Mouse (Mus musculus) forebrain, embryonic 15.5 days (tissue): Measurements from ENCODE around the gene Itm2b. TPM values are rescaled to one million over a fixed set of nuclear protein-coding genes. Genes with fewer than 3 reads are reported as not detected.

Experiments
- ATAC-seq: fragments of 200-750 bp; cut with Nextera tagmentation; replicated peaks from 2 replicates; pipeline ENCODE4 v1.8.0; 2017; ENCODE audit warnings: mild to moderate bottlenecking, moderate TSS enrichment, moderate library complexity
- H3K27ac ChIP-seq: fragments of 300-500 bp; sonication (generic); replicated peaks from 2 replicates; pipeline ENCODE4 v1.5.1; 2015; ENCODE audit warnings: mild to moderate bottlenecking, inconsistent platforms
- H3K27me3 ChIP-seq: fragments of 300-500 bp; sonication (generic); 2 replicates; pipeline ENCODE4 v1.6.1; 2015; ENCODE audit warnings: inconsistent platforms
- H3K36me3 ChIP-seq: fragments of 300-500 bp; sonication (generic); 2 replicates; pipeline ENCODE4 v1.6.1; 2015; ENCODE audit warnings: mild to moderate bottlenecking, inconsistent platforms
- H3K4me1 ChIP-seq: fragments of 300-500 bp; sonication (generic); 2 replicates; pipeline ENCODE4 v1.6.1; 2015; ENCODE audit warnings: inconsistent platforms
- H3K4me2 ChIP-seq: fragments of 300-500 bp; sonication (generic); replicated peaks from 2 replicates; pipeline ENCODE4 v1.6.1; 2015; ENCODE audit warnings: mild to moderate bottlenecking, inconsistent platforms
- H3K4me3 ChIP-seq: fragments of 300-500 bp; sonication (generic); 2 replicates; pipeline ENCODE4 v1.5.1; 2015; ENCODE audit warnings: mild to moderate bottlenecking, inconsistent platforms
- H3K9ac ChIP-seq: fragments of 300-500 bp; sonication (generic); replicated peaks from 2 replicates; pipeline ENCODE4 v1.6.1; 2015; ENCODE audit warnings: mild to moderate bottlenecking, inconsistent platforms
- H3K9me3 ChIP-seq: fragments of 300-500 bp; sonication (generic); 2 replicates; pipeline ENCODE4 v1.6.1; 2016; ENCODE audit warnings: inconsistent platforms
- WGBS: fragments of 180-500 bp; shearing (Covaris S2); methylation state at CpG from one replicate; pipeline ENCODE4 v1.1.7; 2015; ENCODE audit warnings: mixed read lengths; 5-methylcytosine and 5-hydroxymethylcytosine counted together
- polyA plus RNA-seq: library from polyadenylated mRNA; unstranded; fragments of >200 nt; fragmentation: Nextera tagmentation; extraction: Ambion mirVana; gene quantifications from 2 replicates; pipeline ENCODE4 v1.2.1, GENCODE M21; 2015

Gene Itm2b
- polyA plus RNA-seq, 1 experiment from 2014 or later = 665 TPM

GRCm38 (mm10) chr14:73390196-73390595 is 5.1 kb upstream of the Itm2b start:
- no peaks in the 10 kb centered on the region for H3K27me3 ChIP-seq
- 93% methylated on average over 2 of the region's 2 CpGs for WGBS
- no peak for ATAC-seq
- no peaks in the 10 kb centered on the region for H3K9me3 ChIP-seq
- H3K27ac ChIP-seq = no peak overlapping the region
- peaks cover 15% of the 10 kb centered on the region for H3K4me1 ChIP-seq
- H3K4me3 ChIP-seq = no peak overlapping the region
- H3K9ac ChIP-seq = no peak overlapping the region
- no peak overlapping the region for H3K4me2 ChIP-seq
- H3K36me3 ChIP-seq = no peaks in the 10 kb centered on the region

- Histone ChIP-seq H3K4me3 (no peak overlapping the region), H3K9ac (no peak overlapping the region), H3K27me3 (no peaks in the 10 kb centered on the region), H3K4me2 (no peak overlapping the region), H3K4me1 (peaks cover 17% of the 10 kb centered on the region), H3K27ac (no peak overlapping the region), H3K36me3 (no peaks in the 10 kb centered on the region), H3K9me3 (no peaks in the 10 kb centered on the region)
- WGBS = 20% methylated on average over 7 of the region's 7 CpGs
- ATAC-seq = no peak
Measured at GRCm38 (mm10) chr14:73389059-73389458, 4.0 kb upstream of the Itm2b start.

GRCm38 (mm10) chr14:73388546-73388945 is 3.5 kb upstream of the Itm2b start:
- peaks cover 22% of the 10 kb centered on the region for H3K4me1 ChIP-seq
- H3K36me3 ChIP-seq = no peaks in the 10 kb centered on the region
- H3K27ac ChIP-seq = no peak overlapping the region; the same call in 1 of the 2 replicates
- WGBS = 37% methylated on average over 7 of the region's 7 CpGs
- no peak overlapping the region for H3K4me3 ChIP-seq
- H3K9me3 ChIP-seq = no peaks in the 10 kb centered on the region
- no peak for ATAC-seq
- no peak overlapping the region for H3K9ac ChIP-seq
- no peak overlapping the region for H3K4me2 ChIP-seq
- no peaks in the 10 kb centered on the region for H3K27me3 ChIP-seq

- Histone ChIP-seq H3K4me3 (no peak overlapping the region), H3K27me3 (no peaks in the 10 kb centered on the region), H3K9me3 (no peaks in the 10 kb centered on the region), H3K4me1 (peaks cover 42% of the 10 kb centered on the region), H3K4me2 (no peak overlapping the region), H3K9ac (no peak overlapping the region), H3K36me3 (no peaks in the 10 kb centered on the region), H3K27ac (no peak overlapping the region)
- 89% methylated on average over 5 of the region's 5 CpGs for WGBS
- ATAC-seq = no peak
Measured at GRCm38 (mm10) chr14:73386493-73386892, 1.4 kb upstream of the Itm2b start.

GRCm38 (mm10) chr14:73385720-73386374 is 758 bp upstream of the Itm2b start:
- H3K4me2 ChIP-seq = peak overlapping the region; percentile 59; the same call in 1 of the 2 replicates
- peak overlapping the region; percentile 99 for H3K4me3 ChIP-seq
- no peak overlapping the region for H3K9ac ChIP-seq
- H3K9me3 ChIP-seq = no peaks in the 10 kb centered on the region
- peaks cover 48% of the 10 kb centered on the region for H3K4me1 ChIP-seq
- peak; percentile 21; the same call in 1 of the 2 replicates for ATAC-seq
- no peaks in the 10 kb centered on the region for H3K27me3 ChIP-seq
- WGBS = 78% methylated on average over 2 of the region's 2 CpGs
- no peaks in the 10 kb centered on the region for H3K36me3 ChIP-seq
- H3K27ac ChIP-seq = peak overlapping the region; percentile 96; the same call in 1 of the 2 replicates

- ATAC-seq = peak; percentile 0; the same call in 1 of the 2 replicates
- Histone ChIP-seq H3K27ac (peak overlapping the region; percentile 96), H3K9ac (peak overlapping the region; percentile 100), H3K4me1 (peaks cover 48% of the 10 kb centered on the region), H3K36me3 (no peaks in the 10 kb centered on the region; the same call in 1 of the 2 replicates), H3K4me2 (peak overlapping the region; percentile 59), H3K9me3 (no peaks in the 10 kb centered on the region), H3K4me3 (peak overlapping the region; percentile 99), H3K27me3 (no peaks in the 10 kb centered on the region)
- WGBS = 2% methylated on average over 13 of the region's 13 CpGs
Measured at GRCm38 (mm10) chr14:73384546-73384912, 560 bp downstream of the Itm2b start.

- H3K9ac ChIP-seq = peak overlapping the region; percentile 100
- H3K9me3 ChIP-seq = no peaks in the 10 kb centered on the region
- WGBS = 33% methylated on average over 2 of the region's 2 CpGs
Measured at GRCm38 (mm10) chr14:73383746-73384145, 1.3 kb downstream of the Itm2b start.

GRCm38 (mm10) chr14:73382699-73383098 is 2.4 kb downstream of the Itm2b start:
- WGBS = 37% methylated on average over 9 of the region's 9 CpGs
- H3K27ac ChIP-seq = peak overlapping the region; percentile 43
- no peak for ATAC-seq

More at GRCm38 (mm10) chr14:73383746-73384145, 1.3 kb downstream of the Itm2b start:
- Histone ChIP-seq H3K27ac (0 out of 2 replicates have a peak overlapping the region, but pooled peaks have one; percentile 43), H3K4me3 (peak overlapping the region; percentile 99), H3K36me3 (peaks cover 2% of the 10 kb centered on the region; the same call in 1 of the 2 replicates), H3K27me3 (no peaks in the 10 kb centered on the region), H3K4me2 (peak overlapping the region; percentile 59), H3K4me1 (peaks cover 43% of the 10 kb centered on the region)
- ATAC-seq = no peak

GRCm38 (mm10) chr14:73381559-73381958 is 3.5 kb downstream of the Itm2b start:
- peaks cover 43% of the 10 kb centered on the region for H3K4me1 ChIP-seq
- H3K27me3 ChIP-seq = no peaks in the 10 kb centered on the region
- H3K27ac ChIP-seq = no peak overlapping the region
- no peak for ATAC-seq
- H3K9me3 ChIP-seq = no peaks in the 10 kb centered on the region
- H3K36me3 ChIP-seq = peaks cover 2% of the 10 kb centered on the region; the same call in 1 of the 2 replicates
- 66% methylated on average over 4 of the region's 4 CpGs for WGBS
- H3K4me2 ChIP-seq = peak overlapping the region; percentile 59; the same call in 1 of the 2 replicates
- peak overlapping the region; percentile 99; the same call in 1 of the 2 replicates for H3K4me3 ChIP-seq
- H3K9ac ChIP-seq = no peak overlapping the region

More at GRCm38 (mm10) chr14:73382699-73383098, 2.4 kb downstream of the Itm2b start:
- Histone ChIP-seq H3K4me3 (peak overlapping the region; percentile 99), H3K4me2 (peak overlapping the region; percentile 59), H3K27me3 (no peaks in the 10 kb centered on the region), H3K9me3 (no peaks in the 10 kb centered on the region), H3K36me3 (peaks cover 2% of the 10 kb centered on the region; the same call in 1 of the 2 replicates), H3K9ac (peak overlapping the region; percentile 100), H3K4me1 (peaks cover 43% of the 10 kb centered on the region)

- Histone ChIP-seq H3K27ac (no peak overlapping the region), H3K4me1 (peaks cover 30% of the 10 kb centered on the region), H3K4me2 (no peak overlapping the region), H3K9ac (no peak overlapping the region), H3K36me3 (peaks cover 2% of the 10 kb centered on the region; the same call in 1 of the 2 replicates), H3K27me3 (no peaks in the 10 kb centered on the region), H3K4me3 (no peak overlapping the region), H3K9me3 (no peaks in the 10 kb centered on the region)
- no peak for ATAC-seq
- 80% methylated on average over 6 of the region's 6 CpGs for WGBS
Measured at GRCm38 (mm10) chr14:73377804-73378203, 7.3 kb downstream of the Itm2b start.

GRCm38 (mm10) chr14:73376920-73377319 is 8.2 kb downstream of the Itm2b start:
- no peak for ATAC-seq
- H3K4me1 ChIP-seq = peaks cover 25% of the 10 kb centered on the region
- no peaks in the 10 kb centered on the region for H3K27me3 ChIP-seq
- H3K36me3 ChIP-seq = peaks cover 2% of the 10 kb centered on the region; the same call in 1 of the 2 replicates
- H3K9me3 ChIP-seq = no peaks in the 10 kb centered on the region
- no peak overlapping the region for H3K27ac ChIP-seq
- H3K4me3 ChIP-seq = no peak overlapping the region
- no peak overlapping the region for H3K4me2 ChIP-seq
- 87% methylated on average over 6 of the region's 6 CpGs for WGBS
- H3K9ac ChIP-seq = no peak overlapping the region

- peaks cover 15% of the 10 kb centered on the region for H3K4me1 ChIP-seq
- no peak overlapping the region for H3K4me3 ChIP-seq
- H3K4me2 ChIP-seq = no peak overlapping the region
- no peak overlapping the region for H3K9ac ChIP-seq
- H3K27me3 ChIP-seq = no peaks in the 10 kb centered on the region
- no peak overlapping the region for H3K27ac ChIP-seq
- peaks cover 2% of the 10 kb centered on the region; the same call in 1 of the 2 replicates for H3K36me3 ChIP-seq
- no peaks in the 10 kb centered on the region for H3K9me3 ChIP-seq
- 30% methylated on average over 8 of the region's 8 CpGs for WGBS
- ATAC-seq = no peak
Measured at GRCm38 (mm10) chr14:73375903-73376302, 9.2 kb downstream of the Itm2b start.
